Mouse (Mus musculus) midbrain, embryonic 14.5 days (tissue): ENCODE measurements around the gene Itih3. TPM values are rescaled to one million over a fixed set of nuclear protein-coding genes. Genes with fewer than 3 reads are reported as not detected.

Source experiments
- ATAC-seq: fragments of 200-750 bp; cut with Nextera tagmentation; 2 replicates; pipeline ENCODE4 v1.8.0; 2017; ENCODE audit warnings: moderate number of reproducible peaks, moderate library complexity; ENCODE audit not compliant: low FRiP score, low TSS enrichment
- DNase-seq: peaks from one replicate; pipeline ENCODE4 v3.0.0-alpha.2; 2015
- H3K27ac ChIP-seq: fragments of 300-500 bp; sonication (generic); replicated peaks from 2 replicates; pipeline ENCODE4 v1.5.1; 2014; ENCODE audit warnings: mild to moderate bottlenecking, low read depth, low read length, moderate library complexity
- H3K27me3 ChIP-seq: fragments of 300-500 bp; sonication (generic); 2 replicates; pipeline ENCODE4 v1.6.1; 2014; ENCODE audit warnings: low read length, control low read depth, mixed read lengths; ENCODE audit not compliant: control insufficient read depth, insufficient read depth
- H3K36me3 ChIP-seq: fragments of 300-500 bp; sonication (generic); 2 replicates; pipeline ENCODE4 v1.6.1; 2014; ENCODE audit warnings: low read length, control low read depth; ENCODE audit not compliant: control insufficient read depth, insufficient read depth
- H3K4me1 ChIP-seq: fragments of 300-500 bp; sonication (generic); 2 replicates; pipeline ENCODE4 v1.6.1; 2014; ENCODE audit warnings: mild to moderate bottlenecking, antibody characterized with exemption, low read length, control low read depth; ENCODE audit not compliant: control insufficient read depth, insufficient read depth
- H3K4me2 ChIP-seq: fragments of 300-500 bp; sonication (generic); 2 replicates; pipeline ENCODE4 v1.6.1; 2014; ENCODE audit warnings: mild to moderate bottlenecking, low read length, moderate library complexity
- H3K4me3 ChIP-seq: fragments of 300-500 bp; sonication (generic); replicated peaks from 2 replicates; pipeline ENCODE4 v1.5.1; 2014; ENCODE audit warnings: low read depth, low read length
- H3K9ac ChIP-seq: fragments of 300-500 bp; sonication (generic); replicated peaks from 2 replicates; pipeline ENCODE4 v1.6.1; 2014; ENCODE audit warnings: mild to moderate bottlenecking, low read length, moderate library complexity
- H3K9me3 ChIP-seq: fragments of 300-500 bp; sonication (generic); 2 replicates; pipeline ENCODE4 v1.6.1; 2016; ENCODE audit warnings: low read length, control low read depth, mixed read lengths; ENCODE audit not compliant: control insufficient read depth
- WGBS: fragments of 180-500 bp; shearing (Covaris S2); extraction: QIAGEN DNeasy Blood & Tissue Kit; methylation state at CpG from one replicate; pipeline ENCODE4 v1.1.7; 2014; 5-methylcytosine and 5-hydroxymethylcytosine counted together
- polyA plus RNA-seq: library from polyadenylated mRNA; unstranded; fragments of >200 nt; fragmentation: Nextera tagmentation; extraction: Ambion mirVana; gene quantifications from 2 replicates; pipeline ENCODE4 v1.2.1, GENCODE M21; 2014

Gene Itih3
- polyA plus RNA-seq, 1 experiment from 2014 or later: 0.84 TPM

GRCm38 (mm10) chr14:30911141-30911540 is 12.4 kb downstream of the Itih3 start:
- ATAC-seq: no peak

GRCm38 (mm10) chr14:30907814-30908265 is 15.7 kb downstream of the Itih3 start:
- Histone ChIP-seq H3K4me2 (no peak overlapping the region), H3K9ac (no peak overlapping the region), H3K27ac (no peak overlapping the region), H3K36me3 (no peaks in the 10 kb centered on the region), H3K9me3 (no peaks in the 10 kb centered on the region), H3K4me3 (no peak overlapping the region), H3K27me3 (no peaks in the 10 kb centered on the region), H3K4me1 (no peaks in the 10 kb centered on the region)
- DNase-seq (no peak), ATAC-seq (no peak)
- WGBS: 91% methylated on average over 3 of the region's 3 CpGs

More at GRCm38 (mm10) chr14:30911141-30911540, 12.4 kb downstream of the Itih3 start:
- DNase-seq: no peak
- H3K9me3 ChIP-seq: no peaks in the 10 kb centered on the region
- H3K4me3 ChIP-seq: no peak overlapping the region
- WGBS: 87% methylated on average over 8 of the region's 8 CpGs
- no peaks in the 10 kb centered on the region for H3K36me3 ChIP-seq
- H3K27ac ChIP-seq: no peak overlapping the region
- no peaks in the 10 kb centered on the region for H3K27me3 ChIP-seq
- H3K4me1 ChIP-seq: no peaks in the 10 kb centered on the region
- no peak overlapping the region for H3K4me2 ChIP-seq
- no peak overlapping the region for H3K9ac ChIP-seq

GRCm38 (mm10) chr14:30906001-30906400 is 17.6 kb downstream of the Itih3 start:
- ATAC-seq: no peak
- H3K36me3 ChIP-seq: no peaks in the 10 kb centered on the region
- H3K4me3 ChIP-seq: no peak overlapping the region
- no peak overlapping the region for H3K27ac ChIP-seq
- no peaks in the 10 kb centered on the region for H3K4me1 ChIP-seq
- no peak overlapping the region for H3K4me2 ChIP-seq
- no peaks in the 10 kb centered on the region for H3K27me3 ChIP-seq
- no peak for DNase-seq
- H3K9me3 ChIP-seq: no peaks in the 10 kb centered on the region
- H3K9ac ChIP-seq: no peak overlapping the region
- WGBS: 89% methylated on average over 6 of the region's 6 CpGs

- ATAC-seq: no peak
Observed at GRCm38 (mm10) chr14:30904307-30904706, 19.3 kb downstream of the Itih3 start.

GRCm38 (mm10) chr14:30903036-30903435 is 20.5 kb downstream of the Itih3 start:
- 71% methylated on average over 3 of the region's 3 CpGs for WGBS
- H3K4me1 ChIP-seq: no peaks in the 10 kb centered on the region

More at GRCm38 (mm10) chr14:30904307-30904706, 19.3 kb downstream of the Itih3 start:
- DNase-seq: no peak
- Histone ChIP-seq H3K4me2 (no peak overlapping the region), H3K27ac (no peak overlapping the region), H3K9ac (no peak overlapping the region), H3K27me3 (no peaks in the 10 kb centered on the region), H3K36me3 (no peaks in the 10 kb centered on the region), H3K4me1 (no peaks in the 10 kb centered on the region), H3K9me3 (no peaks in the 10 kb centered on the region; the same call in 1 of the 2 replicates), H3K4me3 (no peak overlapping the region)
- 88% methylated on average over 8 of the region's 8 CpGs for WGBS

GRCm38 (mm10) chr14:30902628-30903027 is 20.9 kb downstream of the Itih3 start:
- no peaks in the 10 kb centered on the region for H3K27me3 ChIP-seq
- H3K4me2 ChIP-seq: no peak overlapping the region
- no peaks in the 10 kb centered on the region; the same call in 1 of the 2 replicates for H3K9me3 ChIP-seq
- H3K9ac ChIP-seq: no peak overlapping the region
- whole genome bisulfite sequencing: 93% methylated on average over 5 of the region's 5 CpGs
- no peak overlapping the region for H3K4me3 ChIP-seq
- no peak overlapping the region for H3K27ac ChIP-seq
- H3K4me1 ChIP-seq: no peaks in the 10 kb centered on the region
- ATAC-seq (no peak), DNase-seq (no peak)
- no peaks in the 10 kb centered on the region for H3K36me3 ChIP-seq

More at GRCm38 (mm10) chr14:30903036-30903435, 20.5 kb downstream of the Itih3 start:
- Histone ChIP-seq H3K4me2 (no peak overlapping the region), H3K27me3 (no peaks in the 10 kb centered on the region), H3K9me3 (no peaks in the 10 kb centered on the region; the same call in 1 of the 2 replicates), H3K27ac (no peak overlapping the region), H3K4me3 (no peak overlapping the region), H3K36me3 (no peaks in the 10 kb centered on the region), H3K9ac (no peak overlapping the region)
- DNase-seq: no peak
- ATAC-seq: no peak

- no peak overlapping the region for H3K27ac ChIP-seq
- H3K9me3 ChIP-seq: no peaks in the 10 kb centered on the region; the same call in 1 of the 2 replicates
- H3K27me3 ChIP-seq: no peaks in the 10 kb centered on the region
- no peaks in the 10 kb centered on the region for H3K4me1 ChIP-seq
- no peak overlapping the region for H3K4me2 ChIP-seq
- 12% methylated on average over 3 of the region's 3 CpGs for WGBS
- H3K9ac ChIP-seq: no peak overlapping the region
- H3K4me3 ChIP-seq: no peak overlapping the region
- H3K36me3 ChIP-seq: no peaks in the 10 kb centered on the region
- ATAC-seq (no peak), DNase-seq (peak; percentile 17)
Observed at GRCm38 (mm10) chr14:30899972-30900371, 23.6 kb downstream of the Itih3 start.

- H3K9ac ChIP-seq: no peak overlapping the region
- no peaks in the 10 kb centered on the region for H3K36me3 ChIP-seq
- no peaks in the 10 kb centered on the region for H3K27me3 ChIP-seq
- H3K4me1 ChIP-seq: no peaks in the 10 kb centered on the region
- no peak overlapping the region for H3K4me2 ChIP-seq
- H3K4me3 ChIP-seq: no peak overlapping the region
- DNase-seq: peak; percentile 25
- no peak for ATAC-seq
- no peak overlapping the region for H3K27ac ChIP-seq
- WGBS: 20% methylated on average over 9 of the region's 9 CpGs
- no peaks in the 10 kb centered on the region for H3K9me3 ChIP-seq
Observed at GRCm38 (mm10) chr14:30888271-30888732, 35.3 kb downstream of the Itih3 start.

- Histone ChIP-seq H3K9me3 (no peaks in the 10 kb centered on the region), H3K36me3 (no peaks in the 10 kb centered on the region), H3K27me3 (no peaks in the 10 kb centered on the region), H3K4me1 (no peaks in the 10 kb centered on the region), H3K4me2 (no peak within 1 kb of the TSS), H3K27ac (no peak within 1 kb of the TSS), H3K9ac (no peak within 1 kb of the TSS), H3K4me3 (no peak within 1 kb of the TSS)
- WGBS: 93% methylated on average over 3 of the region's 3 CpGs
- DNase-seq (no peak), ATAC-seq (no peak)
Observed at GRCm38 (mm10) chr14:30886204-30886603, 37.4 kb downstream of the Itih3 start, which contains the start of gene Itih4. Gene Itih4, plus strand, starts transcription at chr14:30886476.
